Mouse (Mus musculus) liver, embryonic 15.5 days (tissue): Measurements from ENCODE around the gene Ier3. TPM values are rescaled to one million over a fixed set of nuclear protein-coding genes. Genes with fewer than 3 reads are reported as not detected.

Experiments
- ATAC-seq: fragments of 200-750 bp; cut with Nextera tagmentation; 2 replicates; pipeline ENCODE4 v1.8.0; 2017; ENCODE audit warnings: moderate number of reproducible peaks, mild to moderate bottlenecking, moderate library complexity; ENCODE audit not compliant: insufficient read depth
- H3K27ac ChIP-seq: fragments of 300-500 bp; sonication (generic); replicated peaks from 2 replicates; pipeline ENCODE4 v1.5.1; 2015; ENCODE audit warnings: mild to moderate bottlenecking, inconsistent platforms
- H3K27me3 ChIP-seq: fragments of 300-500 bp; sonication (generic); 2 replicates; pipeline ENCODE4 v1.6.1; 2015; ENCODE audit warnings: mild to moderate bottlenecking, inconsistent platforms
- H3K36me3 ChIP-seq: fragments of 300-500 bp; sonication (generic); replicated peaks from 2 replicates; pipeline ENCODE4 v1.6.1; 2015; ENCODE audit warnings: moderate library complexity, mild to moderate bottlenecking, inconsistent platforms
- H3K4me1 ChIP-seq: fragments of 300-500 bp; sonication (generic); replicated peaks from 2 replicates; pipeline ENCODE4 v1.6.1; 2015; ENCODE audit warnings: inconsistent platforms
- H3K4me2 ChIP-seq: fragments of 300-500 bp; sonication (generic); 2 replicates; pipeline ENCODE4 v1.6.1; 2015; ENCODE audit warnings: moderate library complexity, mild to moderate bottlenecking, inconsistent platforms
- H3K4me3 ChIP-seq: fragments of 300-500 bp; sonication (generic); replicated peaks from 2 replicates; pipeline ENCODE4 v1.5.1; 2015; ENCODE audit warnings: mild to moderate bottlenecking, inconsistent platforms
- H3K9ac ChIP-seq: fragments of 300-500 bp; sonication (generic); 2 replicates; pipeline ENCODE4 v1.6.1; 2015; ENCODE audit warnings: moderate library complexity, mild to moderate bottlenecking, inconsistent platforms
- H3K9me3 ChIP-seq: fragments of 300-500 bp; sonication (generic); replicated peaks from 2 replicates; pipeline ENCODE4 v1.6.1; 2016; ENCODE audit warnings: inconsistent platforms
- WGBS: fragments of 180-500 bp; shearing (Covaris S2); methylation state at CpG from one replicate; pipeline ENCODE4 v1.1.7; 2015; ENCODE audit warnings: mixed read lengths; ENCODE audit not compliant: insufficient replicate concordance; 5-methylcytosine and 5-hydroxymethylcytosine counted together
- polyA plus RNA-seq: library from polyadenylated mRNA; unstranded; fragments of >200 nt; fragmentation: Nextera tagmentation; extraction: Ambion mirVana; gene quantifications from 2 replicates; pipeline ENCODE4 v1.2.1, GENCODE M21; 2015

Gene Ier3
- polyA plus RNA-seq, result 22.9 and 23.7 TPM in 2 replicates

DNA sequence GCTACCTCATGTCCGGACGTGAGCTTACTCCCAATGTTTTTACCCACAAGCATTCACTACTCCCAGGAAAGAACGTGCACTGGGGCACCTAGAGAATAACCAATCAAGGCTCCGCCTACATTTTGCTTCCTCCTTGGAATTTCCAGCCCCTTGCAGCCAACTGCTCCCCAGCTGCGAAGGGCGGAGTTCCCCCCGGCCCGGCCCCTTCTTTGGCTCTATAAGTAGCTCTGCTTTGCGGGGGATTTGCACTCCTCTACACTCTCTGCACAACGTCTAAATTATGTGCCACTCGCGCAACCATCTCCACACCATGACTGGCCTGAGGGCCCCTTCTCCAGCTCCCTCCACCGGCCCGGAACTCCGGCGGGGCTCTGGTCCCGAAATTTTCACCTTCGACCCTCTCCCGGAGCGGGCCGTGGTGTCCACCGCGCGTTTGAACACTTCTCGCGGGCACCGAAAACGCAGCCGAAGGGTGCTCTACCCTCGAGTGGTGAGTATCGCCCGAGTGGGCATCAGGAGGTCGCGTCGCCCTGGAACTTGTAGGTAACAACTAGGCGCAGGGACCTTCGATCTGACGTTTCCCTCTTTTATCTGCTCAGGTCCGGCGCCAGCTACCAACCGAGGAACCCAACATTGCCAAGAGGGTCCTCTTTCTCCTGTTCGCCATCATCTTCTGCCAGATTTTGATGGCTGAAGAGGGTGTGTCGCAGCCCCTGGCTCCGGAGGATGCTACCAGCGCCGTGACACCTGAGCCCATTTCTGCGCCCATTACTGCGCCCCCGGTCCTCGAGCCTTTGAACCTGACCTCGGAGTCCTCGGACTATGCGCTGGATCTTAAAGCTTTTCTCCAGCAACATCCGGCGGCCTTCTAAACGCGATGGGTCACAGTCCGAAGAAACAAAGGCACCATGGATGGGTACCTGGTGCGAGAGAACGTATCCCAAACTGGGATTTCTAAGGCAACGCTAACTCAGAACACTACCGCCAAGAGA is at the start of gene Ier3:
Ier3 (plus strand) TSS at position 246 of the 992 bp plus-strand sequence.
- H3K4me2 ChIP-seq, result peak within 1 kb of the TSS; percentile 98
- under 1% methylated on average over 62 of the region's 62 CpGs for WGBS
- H3K9me3 ChIP-seq, result no peaks in the 10 kb centered on the region
- peak within 1 kb of the TSS; percentile 82 for H3K9ac ChIP-seq
- peak within 1 kb of the TSS; percentile 86 for H3K4me3 ChIP-seq
- ATAC-seq, result peak; percentile 26
- H3K4me1 ChIP-seq, result peaks cover 75% of the 10 kb centered on the region
- no peaks in the 10 kb centered on the region for H3K27me3 ChIP-seq
- H3K27ac ChIP-seq, result peak within 1 kb of the TSS; percentile 95
- H3K36me3 ChIP-seq, result peaks cover 24% of the 10 kb centered on the region

DNA sequence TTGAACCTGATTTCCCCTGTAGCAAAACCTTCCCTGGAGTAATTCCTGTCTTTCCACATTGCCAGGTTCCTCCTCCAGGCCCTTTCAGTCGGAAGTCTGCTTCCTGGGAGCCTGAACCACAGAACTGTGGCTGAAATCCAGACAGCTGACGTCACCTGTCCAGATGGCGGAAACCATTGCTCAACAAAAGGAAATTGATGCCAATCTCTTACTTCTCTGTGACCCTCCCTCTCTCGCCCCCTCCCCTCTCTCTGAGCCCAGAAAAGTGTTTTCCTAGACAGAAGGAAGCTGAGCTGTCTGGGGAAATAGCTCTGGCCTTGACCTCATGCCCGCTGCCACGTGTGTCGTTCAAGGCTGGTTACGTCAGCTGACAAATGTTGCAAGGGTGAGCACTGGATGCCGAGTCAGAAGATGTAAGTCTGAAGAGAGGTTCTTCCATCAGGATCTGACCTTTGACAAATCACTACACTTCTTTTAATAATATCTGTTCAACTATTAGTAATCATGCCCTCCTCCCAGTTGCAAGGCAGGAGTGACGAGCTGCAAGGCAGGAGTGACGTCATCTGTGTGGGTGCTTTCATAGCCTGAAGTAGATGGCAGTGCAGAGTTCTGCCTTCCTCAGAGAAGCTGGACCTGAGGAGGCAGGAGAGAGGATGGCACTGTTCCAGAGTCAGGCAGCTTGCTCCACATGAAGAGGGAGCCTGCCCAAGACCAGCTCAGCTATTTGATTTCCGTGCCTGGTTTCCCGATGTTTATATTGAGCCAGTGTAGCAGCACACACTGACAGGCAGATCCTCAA is 44.5 kb upstream of the Ier3 start:
- WGBS, result 29% methylated on average over 13 of the region's 13 CpGs
- no peak overlapping the region; the same call in 1 of the 2 replicates for H3K27ac ChIP-seq
- H3K4me2 ChIP-seq, result no peak overlapping the region
- ATAC-seq, result 0 out of 2 replicates have a peak, but pooled peaks have one; percentile 22
- H3K9ac ChIP-seq, result no peak overlapping the region
- no peaks in the 10 kb centered on the region for H3K9me3 ChIP-seq
- H3K4me3 ChIP-seq, result no peak overlapping the region
- H3K36me3 ChIP-seq, result no peaks in the 10 kb centered on the region
- H3K4me1 ChIP-seq, result peaks cover 24% of the 10 kb centered on the region
- H3K27me3 ChIP-seq, result no peaks in the 10 kb centered on the region; the same call in 1 of the 2 replicates

DNA sequence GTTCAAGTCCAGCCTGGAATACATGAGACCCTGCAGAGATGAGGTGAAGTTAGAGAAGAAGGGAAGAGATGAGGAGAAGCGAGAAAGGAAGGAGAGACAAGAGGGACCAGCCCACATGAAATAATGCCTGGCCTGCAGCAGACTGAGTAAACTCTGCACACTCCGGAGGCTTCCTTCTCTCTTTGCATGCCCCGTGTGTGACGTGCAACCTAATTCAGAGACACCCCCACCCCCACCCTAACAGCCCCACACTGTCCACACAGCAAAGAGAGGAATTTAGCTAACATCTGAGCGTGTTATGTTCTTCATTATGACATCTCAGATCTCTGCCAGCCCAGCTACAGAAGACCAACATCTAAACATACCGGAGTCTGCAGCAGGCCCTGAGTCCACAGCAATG is 42.5 kb upstream of the Ier3 start:
- no peak overlapping the region for H3K9ac ChIP-seq
- WGBS, result 45% methylated on average over 6 of the region's 6 CpGs
- no peak overlapping the region for H3K4me2 ChIP-seq
- H3K27ac ChIP-seq, result no peak overlapping the region
- ATAC-seq, result no peak
- no peaks in the 10 kb centered on the region for H3K9me3 ChIP-seq
- H3K36me3 ChIP-seq, result no peaks in the 10 kb centered on the region
- H3K4me3 ChIP-seq, result no peak overlapping the region
- no peaks in the 10 kb centered on the region; the same call in 1 of the 2 replicates for H3K27me3 ChIP-seq
- peaks cover 35% of the 10 kb centered on the region for H3K4me1 ChIP-seq

DNA sequence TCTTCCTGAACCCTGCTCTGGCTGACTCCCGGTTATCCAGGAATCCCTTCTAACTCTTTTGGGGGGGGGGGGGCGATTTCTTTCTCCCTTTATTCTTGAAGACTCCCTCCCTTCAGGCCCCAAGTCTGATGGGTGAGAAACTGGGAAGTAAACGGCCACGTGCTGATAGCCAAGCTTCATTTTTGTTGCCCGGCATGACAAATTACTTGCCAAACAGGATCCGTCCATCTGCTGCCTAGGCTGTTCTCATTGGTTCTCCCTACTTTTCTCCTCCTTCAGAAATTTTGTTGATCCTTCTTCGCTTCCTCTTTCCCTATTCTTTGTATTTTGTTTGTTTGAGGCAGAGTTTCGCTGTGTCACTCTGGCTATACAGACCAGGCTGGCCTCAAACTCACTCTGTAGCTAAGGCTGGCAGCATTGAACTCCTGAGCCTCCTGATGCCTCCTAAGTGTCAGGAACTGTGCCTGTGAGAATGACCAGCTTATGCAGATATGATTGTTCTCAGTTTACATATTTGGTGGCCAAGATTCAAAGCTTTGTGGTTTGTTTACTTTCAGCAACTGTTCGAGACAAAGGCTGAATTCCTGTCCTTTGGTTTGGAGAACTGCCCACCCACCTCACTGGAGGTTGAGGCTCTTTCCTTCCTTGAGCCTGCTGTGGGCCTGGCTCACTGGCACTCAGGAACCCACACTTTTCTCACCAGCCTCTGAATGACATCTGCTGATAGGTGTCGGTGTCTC is 41.8 kb upstream of the Ier3 start:
- H3K4me3 ChIP-seq, result no peak overlapping the region
- no peaks in the 10 kb centered on the region; the same call in 1 of the 2 replicates for H3K27me3 ChIP-seq
- H3K4me2 ChIP-seq, result no peak overlapping the region
- H3K4me1 ChIP-seq, result peaks cover 42% of the 10 kb centered on the region
- WGBS, result 38% methylated on average over 10 of the region's 10 CpGs
- H3K9me3 ChIP-seq, result no peaks in the 10 kb centered on the region
- ATAC-seq, result no peak
- no peaks in the 10 kb centered on the region for H3K36me3 ChIP-seq
- H3K9ac ChIP-seq, result no peak overlapping the region
- H3K27ac ChIP-seq, result no peak overlapping the region

DNA sequence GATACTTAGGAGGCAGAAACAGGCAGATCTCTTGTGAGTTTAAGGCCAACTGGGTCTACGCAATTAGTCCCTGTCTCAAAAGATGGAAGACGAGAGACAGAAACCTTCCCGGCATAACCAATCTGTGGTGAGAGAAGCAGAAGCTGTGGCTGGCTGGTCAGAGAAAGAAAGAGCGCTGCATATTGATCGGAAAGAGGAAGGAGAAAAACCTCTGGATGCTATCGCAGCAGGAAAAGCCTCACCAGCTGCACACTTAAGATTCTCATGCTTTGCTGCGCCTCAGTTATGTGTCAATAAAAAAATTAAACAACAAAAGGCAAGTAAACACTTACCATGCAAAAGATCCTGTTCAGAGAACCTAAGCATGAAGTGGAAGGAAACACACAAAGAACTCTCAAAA is 41.1 kb upstream of the Ier3 start:
- Histone ChIP-seq H3K4me3 (no peak overlapping the region), H3K36me3 (no peaks in the 10 kb centered on the region), H3K9ac (no peak overlapping the region), H3K27ac (no peak overlapping the region), H3K4me2 (no peak overlapping the region), H3K9me3 (no peaks in the 10 kb centered on the region), H3K27me3 (no peaks in the 10 kb centered on the region; the same call in 1 of the 2 replicates), H3K4me1 (peaks cover 47% of the 10 kb centered on the region)
- WGBS, result 28% methylated on average over 7 of the region's 7 CpGs
- ATAC-seq, result no peak

DNA sequence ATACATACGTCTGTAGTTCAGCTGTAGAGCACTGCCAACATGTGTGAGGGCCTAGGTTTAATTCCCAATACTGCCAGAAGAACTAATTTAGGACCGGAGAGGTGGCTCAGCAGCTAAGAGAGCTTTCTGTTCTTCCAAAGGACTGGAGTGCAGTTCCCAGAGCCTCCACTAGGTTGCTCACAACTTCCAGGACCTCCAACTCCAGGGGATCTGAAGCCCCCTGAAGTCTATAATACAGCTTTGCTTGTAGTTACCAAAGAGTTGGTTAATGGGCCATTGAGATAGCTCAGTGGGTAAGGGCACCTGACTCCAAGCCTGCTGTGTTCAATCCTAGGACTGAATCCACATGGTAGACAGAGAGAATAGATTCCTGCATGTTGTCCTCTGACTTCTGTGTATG is 39.1 kb upstream of the Ier3 start:
- Histone ChIP-seq H3K4me3 (no peak overlapping the region), H3K27ac (no peak overlapping the region), H3K4me1 (peaks cover 47% of the 10 kb centered on the region), H3K4me2 (no peak overlapping the region), H3K9me3 (no peaks in the 10 kb centered on the region), H3K27me3 (no peaks in the 10 kb centered on the region; the same call in 1 of the 2 replicates), H3K9ac (no peak overlapping the region), H3K36me3 (no peaks in the 10 kb centered on the region)
- no peak for ATAC-seq
- 64% methylated on average over 2 of the region's 2 CpGs for WGBS

DNA sequence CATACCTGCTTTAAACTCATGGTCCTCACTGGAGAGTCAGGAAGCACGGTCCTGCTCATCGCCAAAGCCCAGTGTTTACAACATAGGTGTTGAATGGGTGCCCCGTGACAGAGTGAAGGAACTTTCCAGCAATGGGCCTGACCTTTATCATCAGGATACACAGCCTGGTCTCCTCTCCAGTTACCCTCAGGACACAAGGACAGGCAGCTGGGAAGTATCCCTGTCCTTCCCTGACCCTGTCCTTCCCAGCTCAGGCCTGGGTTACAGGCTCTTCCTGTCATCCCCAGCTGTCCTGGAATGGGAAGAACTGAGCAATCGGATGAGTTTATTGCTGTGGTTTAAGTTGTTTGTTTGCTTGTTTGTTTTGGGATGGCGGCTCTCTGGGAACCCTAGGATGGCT is 38.6 kb upstream of the Ier3 start:
- Histone ChIP-seq H3K9me3 (no peaks in the 10 kb centered on the region), H3K4me1 (peaks cover 43% of the 10 kb centered on the region), H3K4me3 (no peak overlapping the region), H3K4me2 (no peak overlapping the region), H3K27ac (no peak overlapping the region), H3K9ac (no peak overlapping the region), H3K27me3 (no peaks in the 10 kb centered on the region; the same call in 1 of the 2 replicates), H3K36me3 (no peaks in the 10 kb centered on the region)
- WGBS, result 77% methylated on average over 5 of the region's 5 CpGs
- ATAC-seq, result no peak

DNA sequence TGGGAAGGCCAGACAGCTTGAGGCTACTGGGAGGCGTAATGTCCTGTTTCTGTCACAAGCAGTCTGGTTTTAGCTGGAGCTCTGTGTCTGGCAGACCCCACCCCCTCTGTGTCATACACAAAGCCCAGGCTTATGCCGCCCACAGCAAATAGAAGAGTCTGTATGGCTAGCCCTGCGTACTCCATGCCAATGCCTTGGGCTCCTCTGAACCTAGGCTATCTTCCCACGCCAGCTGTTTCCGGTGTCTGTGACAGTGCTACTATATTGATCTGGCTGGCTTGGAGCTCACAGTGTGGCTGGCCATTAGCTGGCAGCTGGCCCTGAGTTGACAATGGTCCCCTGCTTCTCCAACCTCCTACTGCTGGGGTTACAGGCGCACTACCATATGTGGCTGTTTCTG is 37.5 kb upstream of the Ier3 start:
- no peak overlapping the region for H3K9ac ChIP-seq
- peak; percentile 69 for ATAC-seq
- no peaks in the 10 kb centered on the region for H3K9me3 ChIP-seq
- H3K36me3 ChIP-seq, result no peaks in the 10 kb centered on the region
- no peak overlapping the region; the same call in 1 of the 2 replicates for H3K27ac ChIP-seq
- peaks cover 43% of the 10 kb centered on the region for H3K4me1 ChIP-seq
- 42% methylated on average over 6 of the region's 6 CpGs for WGBS
- no peaks in the 10 kb centered on the region; the same call in 1 of the 2 replicates for H3K27me3 ChIP-seq
- no peak overlapping the region for H3K4me2 ChIP-seq
- H3K4me3 ChIP-seq, result no peak overlapping the region

DNA sequence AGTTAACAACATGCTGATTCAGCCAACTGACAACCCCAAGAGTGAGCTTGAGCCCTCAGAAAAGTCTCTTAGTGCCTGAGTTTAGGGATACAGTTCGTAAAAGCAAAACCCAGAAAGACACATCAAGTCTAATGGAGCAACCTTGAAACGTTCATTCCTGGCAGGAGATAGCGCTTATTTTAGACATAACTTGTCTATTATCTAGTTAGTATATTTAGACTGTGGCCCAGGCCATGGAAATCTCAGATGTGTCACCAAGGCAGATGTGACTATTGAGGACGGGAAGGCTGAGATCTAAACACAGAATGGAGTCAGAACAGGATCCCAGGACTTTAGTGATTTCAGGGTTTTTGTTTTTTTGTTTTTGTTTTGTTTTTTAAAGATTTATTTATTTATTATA is 36.3 kb upstream of the Ier3 start:
- WGBS, result 46% methylated on average over 4 of the region's 4 CpGs

DNA sequence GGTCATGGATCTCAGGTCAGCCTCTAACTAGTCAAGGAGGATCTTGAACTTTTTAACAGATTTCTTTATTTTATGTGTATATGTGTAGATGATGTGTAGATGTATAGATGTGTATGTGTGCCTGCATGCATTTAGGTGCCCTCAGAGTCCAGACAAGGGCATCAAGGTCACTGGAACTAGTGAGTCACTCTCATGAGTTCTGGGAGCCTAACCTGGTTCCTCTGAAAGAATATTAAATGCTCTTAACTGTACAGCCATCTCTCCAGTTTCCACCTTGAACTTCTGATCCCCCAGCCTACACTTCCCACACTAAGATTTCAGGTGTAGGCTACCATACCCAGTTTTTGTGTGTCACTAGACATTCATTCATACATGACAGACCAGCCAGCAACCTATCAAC is 34.0 kb upstream of the Ier3 start:
- peaks cover 34% of the 10 kb centered on the region for H3K4me1 ChIP-seq
- H3K27ac ChIP-seq, result no peak overlapping the region
- H3K4me2 ChIP-seq, result no peak overlapping the region
- H3K9me3 ChIP-seq, result no peaks in the 10 kb centered on the region
- H3K9ac ChIP-seq, result no peak overlapping the region
- H3K36me3 ChIP-seq, result no peaks in the 10 kb centered on the region
- ATAC-seq, result no peak
- no peaks in the 10 kb centered on the region for H3K27me3 ChIP-seq
- H3K4me3 ChIP-seq, result no peak overlapping the region

More for the DNA sequence above, 36.3 kb upstream of the Ier3 start:
- Histone ChIP-seq H3K27ac (no peak overlapping the region), H3K27me3 (no peaks in the 10 kb centered on the region; the same call in 1 of the 2 replicates), H3K9me3 (no peaks in the 10 kb centered on the region), H3K9ac (no peak overlapping the region), H3K4me3 (no peak overlapping the region), H3K36me3 (no peaks in the 10 kb centered on the region), H3K4me2 (no peak overlapping the region), H3K4me1 (peaks cover 38% of the 10 kb centered on the region)
- no peak for ATAC-seq
